Mouse (Mus musculus) MEL (cell line): ENCODE measurements at regions not wholly inside any gene's neighbourhood (a gene's known extent, or its start where the extent isn't known, plus 50 kb on each side); places are given as distances from the start of the nearest gene placed in this dataset.

Experiments used
- CHD2 ChIP-seq: IDR thresholded peaks from 2 replicates; pipeline ENCODE4 v1.6.1; 2011; ENCODE audit warnings: low read length, improper control_type of control experiment
- CTCF ChIP-seq, 3 experiments: IDR thresholded peaks in 2 of 3; conservative IDR thresholded peaks in 1 of 3; 2 replicates each; pipeline ENCODE4 v1.5.1; 2011 to 2012; ENCODE audit warnings: low read length in 3 of 3, low read depth in 2 of 3, mild to moderate bottlenecking in 2 of 3, improper control_type of control experiment in 1 of 3, inconsistent platforms in 1 of 3, mixed read lengths in 1 of 3, moderate library complexity in 1 of 3; ENCODE audit not compliant: control insufficient read depth in 1 of 3, insufficient read depth in 1 of 3, poor library complexity in 1 of 3, severe bottlenecking in 1 of 3
- GABPA ChIP-seq: IDR thresholded peaks from 2 replicates; pipeline ENCODE4 v1.6.1; 2012; ENCODE audit warnings: low read depth, mild to moderate bottlenecking, inconsistent platforms, low read length, improper control_type of control experiment, moderate library complexity
- GATA1 ChIP-seq: IDR thresholded peaks from 2 replicates; pipeline ENCODE4 v1.6.1; 2011; ENCODE audit warnings: low read depth, low read length, improper control_type of control experiment
- JUND ChIP-seq: IDR thresholded peaks from 2 replicates; pipeline ENCODE4 v1.6.1; 2011; ENCODE audit warnings: low read depth, mild to moderate bottlenecking, improper control_type of control experiment, low read length
- MAZ ChIP-seq: IDR thresholded peaks from 2 replicates; pipeline ENCODE4 v1.6.1; 2012; ENCODE audit warnings: low read depth, mild to moderate bottlenecking, inconsistent platforms, low read length, improper control_type of control experiment
- MEF2A ChIP-seq: IDR thresholded peaks from 2 replicates; pipeline ENCODE4 v1.6.1; 2014; ENCODE audit warnings: low read depth, mild to moderate bottlenecking, inconsistent platforms, low read length, improper control_type of control experiment; ENCODE audit not compliant: poor library complexity, insufficient replicate concordance, severe bottlenecking; ENCODE audit errors: extremely low read depth
- SIN3A ChIP-seq: IDR thresholded peaks from 2 replicates; pipeline ENCODE4 v1.6.1; 2012; ENCODE audit warnings: low read length, improper control_type of control experiment, inconsistent platforms
- UBTF ChIP-seq: IDR thresholded peaks from 2 replicates; pipeline ENCODE4 v1.6.1; 2012; ENCODE audit warnings: low read depth, mild to moderate bottlenecking, inconsistent platforms, low read length, improper control_type of control experiment, moderate library complexity, borderline replicate concordance; ENCODE audit not compliant: insufficient read depth
- ZNF384 ChIP-seq: IDR thresholded peaks from 2 replicates; pipeline ENCODE4 v1.6.1; 2012; ENCODE audit warnings: low read depth, mild to moderate bottlenecking, inconsistent platforms, low read length, improper control_type of control experiment

DNA sequence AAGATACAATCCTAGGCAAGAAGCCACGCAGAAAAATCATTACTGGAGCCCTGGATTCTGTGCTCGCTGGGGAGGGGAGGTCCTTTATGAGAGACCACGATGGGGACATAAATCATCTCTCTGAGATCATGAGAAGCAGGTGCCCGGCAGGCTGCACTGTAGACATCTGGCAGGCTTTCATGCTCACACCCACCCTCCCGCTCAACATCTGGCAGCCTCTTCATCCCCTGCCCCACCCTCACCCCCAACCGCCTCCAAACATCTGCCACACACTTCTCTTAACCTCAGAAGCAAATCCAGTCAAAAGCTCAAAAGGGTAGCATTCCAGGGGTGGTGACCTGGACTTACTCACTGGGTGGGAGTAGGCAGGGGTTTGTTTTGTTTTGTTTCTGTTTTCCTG lies 279.5 kb upstream of the Atp11b start:
- TF ChIP-seq ZNF384 (no peak), CHD2 (no peak), SIN3A (no peak), GABPA (no peak), MEF2A (no peak), CTCF (IDR thresholded peaks at IDR 0.05 in 2 of 3, conservative IDR thresholded peaks at IDR 0.05 in 1 of 3; ENCODE audit: control insufficient read depth in 1 of 3, insufficient read depth in 1 of 3, low read depth in 2 of 3, low read length in 3 of 3, poor library complexity in 1 of 3, severe bottlenecking in 1 of 3) (no peak), JUND (no peak), MAZ (no peak), GATA1 (no peak), UBTF (no peak)
